Mouse (Mus musculus): ENCODE data around the gene Tspan9.

GRCm38 (mm10) chr6:127978941-127979340 is 164.5 kb downstream of the Tspan9 start:
- TF ChIP-seq CTCF (IDR thresholded peaks at IDR 0.05; ENCODE audit: insufficient read depth, low read length): no peak
- TF ChIP-seq POLR2A (IDR thresholded peaks at IDR 0.05; ENCODE audit: borderline replicate concordance, extremely low read depth, low read depth, low read length): no peak
